Mouse (Mus musculus): ENCODE measurements around the gene Dpysl5. TPM values are rescaled to one million over a fixed set of nuclear protein-coding genes. Genes with fewer than 3 reads are reported as not detected.
A peak's percentile ranks its signal among the peaks of the same experiment; 100 is the strongest.
"Not testable (repeated sequence)": the region's sequence is repeated elsewhere in the genome, so short reads cannot be mapped to it uniquely, and the experiment has no call there.

Dpysl5 gene
- polyA plus RNA-seq, 1 experiment, result 18.9 TPM

GRCm38 (mm10) chr5:30674001-30674400, 37.4 kb upstream of the Dpysl5 start:
- H3K4me3 ChIP-seq (ENCODE audit: insufficient read depth, low read length), result no peak overlapping the region
- no peak overlapping the region for H3K27ac ChIP-seq (ENCODE audit: insufficient read depth, low read length)
- no peaks in the 10 kb centered on the region for H3K4me1 ChIP-seq (ENCODE audit: control insufficient read depth, insufficient read depth, low read length)
- TF ChIP-seq CTCF (IDR thresholded peaks at IDR 0.05; ENCODE audit: extremely low read depth, insufficient read depth, low read length) (no peak), POLR2A (IDR thresholded peaks at IDR 0.05; ENCODE audit: extremely low read depth, insufficient read depth, low read length) (no peak)

DNA sequence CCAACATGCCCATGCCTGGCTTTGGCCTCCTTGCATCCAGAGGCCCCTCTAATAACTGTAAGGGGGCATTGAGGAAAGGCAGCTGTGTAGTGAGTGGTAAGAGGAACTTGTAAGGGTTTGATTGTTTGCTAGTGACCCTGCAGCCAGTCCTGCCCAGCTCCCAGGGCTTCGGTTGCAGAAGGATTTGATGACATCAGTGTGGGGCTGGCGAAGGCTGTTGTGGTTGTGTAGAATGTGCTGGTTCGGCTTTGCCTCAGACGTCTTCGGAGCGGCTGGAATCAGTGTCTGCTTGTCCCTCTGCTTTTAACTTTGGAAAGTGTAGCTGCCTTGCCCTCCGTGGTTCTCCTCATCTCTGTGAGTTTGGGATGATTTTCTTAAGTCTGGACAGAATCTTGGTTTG, 34.6 kb upstream of the Dpysl5 start:
- no peak overlapping the region for H3K4me3 ChIP-seq (ENCODE audit: insufficient read depth, low read length)
- no peak overlapping the region for H3K27ac ChIP-seq (ENCODE audit: insufficient read depth, low read length)
- TF ChIP-seq CTCF (IDR thresholded peaks at IDR 0.05; ENCODE audit: extremely low read depth, insufficient read depth, low read length) (no peak), POLR2A (IDR thresholded peaks at IDR 0.05; ENCODE audit: extremely low read depth, insufficient read depth, low read length) (no peak)
- H3K4me1 ChIP-seq (ENCODE audit: control insufficient read depth, insufficient read depth, low read length), result no peaks in the 10 kb centered on the region

DNA sequence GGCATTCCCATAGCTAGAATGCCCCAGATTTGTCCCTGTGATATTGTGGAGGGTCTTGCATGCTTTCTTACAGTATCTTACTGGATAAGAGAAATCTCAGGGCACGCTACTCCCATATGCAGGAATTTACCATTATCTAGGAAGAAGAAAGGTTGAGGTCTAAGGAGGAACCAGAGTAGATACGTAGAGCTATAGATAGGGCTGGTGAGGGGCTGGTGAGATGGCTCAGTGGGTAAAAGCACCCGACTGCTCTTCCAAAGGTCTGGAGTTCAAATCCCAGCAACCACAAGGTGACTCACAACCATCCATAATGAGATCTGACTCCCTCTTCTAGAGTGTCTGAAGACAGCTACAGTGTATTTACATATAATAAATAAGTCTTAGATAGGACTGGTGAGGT, 33.3 kb upstream of the Dpysl5 start:
- H3K4me3 ChIP-seq (ENCODE audit: insufficient read depth, low read length); H3K4me1 ChIP-seq (ENCODE audit: control insufficient read depth, insufficient read depth, low read length); H3K27ac ChIP-seq (ENCODE audit: insufficient read depth, low read length): not testable (repeated sequence)

- Histone ChIP-seq H3K27ac (ENCODE audit: insufficient read depth, low read length) (no peak overlapping the region), H3K4me3 (ENCODE audit: insufficient read depth, low read length) (no peak overlapping the region), H3K4me1 (ENCODE audit: control insufficient read depth, insufficient read depth, low read length) (no peaks in the 10 kb centered on the region)
- no peak for TF ChIP-seq POLR2A (IDR thresholded peaks at IDR 0.05; ENCODE audit: extremely low read depth, insufficient read depth, low read length)
- no peak for TF ChIP-seq CTCF (IDR thresholded peaks at IDR 0.05; ENCODE audit: extremely low read depth, insufficient read depth, low read length)
Observed at GRCm38 (mm10) chr5:30678722-30679296, 32.6 kb upstream of the Dpysl5 start.

DNA sequence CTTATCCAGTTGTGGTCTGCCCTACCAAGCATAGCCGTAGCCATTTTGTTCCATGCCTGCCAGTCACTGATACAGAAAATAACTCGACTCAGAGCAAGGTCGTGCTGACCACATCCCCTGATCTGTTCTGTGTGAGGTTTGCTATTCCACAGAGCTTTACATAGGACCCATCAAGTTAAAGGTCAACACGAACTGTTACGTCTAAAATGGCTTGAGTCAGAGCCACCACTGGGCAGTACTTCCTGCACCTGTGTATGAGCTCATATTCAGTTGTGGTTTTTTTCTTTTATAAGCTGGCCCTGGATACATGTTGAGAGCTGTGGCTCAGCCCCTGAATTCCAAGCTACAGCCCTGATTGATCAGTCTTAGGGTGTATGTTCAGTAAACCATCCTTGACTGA, 31.8 kb upstream of the Dpysl5 start:
- H3K4me1 ChIP-seq (ENCODE audit: control insufficient read depth, insufficient read depth, low read length), result no peaks in the 10 kb centered on the region
- H3K27ac ChIP-seq (ENCODE audit: insufficient read depth, low read length), result no peak overlapping the region
- TF ChIP-seq CTCF (IDR thresholded peaks at IDR 0.05; ENCODE audit: extremely low read depth, insufficient read depth, low read length), result no peak
- TF ChIP-seq POLR2A (IDR thresholded peaks at IDR 0.05; ENCODE audit: extremely low read depth, insufficient read depth, low read length), result no peak
- H3K4me3 ChIP-seq (ENCODE audit: insufficient read depth, low read length), result no peak overlapping the region

DNA sequence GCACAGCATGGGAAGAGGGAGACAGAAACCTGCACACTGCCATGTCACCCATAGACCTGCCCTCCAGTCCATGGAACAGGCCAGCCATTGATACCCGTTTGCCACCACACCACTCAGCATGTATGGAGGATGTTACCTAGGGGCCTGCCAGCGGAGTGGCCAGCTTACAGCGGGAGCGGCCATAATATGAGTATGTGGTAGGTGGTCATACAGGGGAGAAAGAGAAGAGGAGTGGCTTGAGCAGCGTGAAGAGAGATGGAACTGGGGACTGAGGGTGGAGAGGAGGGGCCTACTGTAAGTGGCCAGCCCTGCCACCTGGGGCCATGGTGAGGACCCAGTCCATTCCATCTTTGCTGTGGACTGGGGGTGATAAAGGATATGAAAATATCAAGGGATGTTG, 29.4 kb upstream of the Dpysl5 start:
- TF ChIP-seq CTCF (IDR thresholded peaks at IDR 0.05; ENCODE audit: extremely low read depth, insufficient read depth, low read length) (no peak), POLR2A (IDR thresholded peaks at IDR 0.05; ENCODE audit: extremely low read depth, insufficient read depth, low read length) (no peak)
- no peaks in the 10 kb centered on the region for H3K4me1 ChIP-seq (ENCODE audit: control insufficient read depth, insufficient read depth, low read length)
- no peak overlapping the region for H3K4me3 ChIP-seq (ENCODE audit: insufficient read depth, low read length)
- H3K27ac ChIP-seq (ENCODE audit: insufficient read depth, low read length), result no peak overlapping the region

- TF ChIP-seq POLR2A (IDR thresholded peaks at IDR 0.05; ENCODE audit: extremely low read depth, insufficient read depth, low read length) (no peak), CTCF (IDR thresholded peaks at IDR 0.05; ENCODE audit: extremely low read depth, insufficient read depth, low read length) (no peak)
- H3K27ac ChIP-seq (ENCODE audit: insufficient read depth, low read length), result no peak overlapping the region
Observed at GRCm38 (mm10) chr5:30682967-30683600, 28.3 kb upstream of the Dpysl5 start.

DNA sequence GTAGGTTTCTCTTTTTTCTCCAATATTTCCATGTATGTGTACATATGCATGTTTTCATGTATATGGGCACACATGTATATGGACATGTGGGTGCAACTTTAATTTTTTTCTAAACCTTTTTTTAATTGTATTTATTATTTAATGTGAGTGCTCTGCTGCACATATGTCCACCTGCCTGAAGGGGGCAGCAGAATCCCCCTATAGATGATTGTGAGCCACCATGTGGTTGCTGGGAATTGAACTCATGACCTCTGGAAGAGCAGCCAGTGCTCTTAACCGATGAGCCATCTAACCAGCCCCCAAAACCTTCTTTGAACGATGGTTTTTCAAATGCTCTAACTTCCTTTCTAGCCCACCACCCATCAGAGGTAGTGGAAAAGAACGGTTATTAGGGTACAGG, 27.4 kb upstream of the Dpysl5 start:
- no peaks in the 10 kb centered on the region for H3K4me1 ChIP-seq (ENCODE audit: control insufficient read depth, insufficient read depth, low read length)
- H3K27ac ChIP-seq (ENCODE audit: insufficient read depth, low read length), result no peak overlapping the region
- no peak overlapping the region for H3K4me3 ChIP-seq (ENCODE audit: insufficient read depth, low read length)
- TF ChIP-seq POLR2A (IDR thresholded peaks at IDR 0.05; ENCODE audit: extremely low read depth, insufficient read depth, low read length) (no peak), CTCF (IDR thresholded peaks at IDR 0.05; ENCODE audit: extremely low read depth, insufficient read depth, low read length) (no peak)

More at GRCm38 (mm10) chr5:30682967-30683600, 28.3 kb upstream of the Dpysl5 start:
- no peak overlapping the region for H3K4me3 ChIP-seq (ENCODE audit: insufficient read depth, low read length)
- H3K4me1 ChIP-seq (ENCODE audit: control insufficient read depth, insufficient read depth, low read length), result no peaks in the 10 kb centered on the region

GRCm38 (mm10) chr5:30686781-30687180, 24.6 kb upstream of the Dpysl5 start:
- TF ChIP-seq CTCF (IDR thresholded peaks at IDR 0.05; ENCODE audit: extremely low read depth, insufficient read depth, low read length) (peak; percentile 79), POLR2A (IDR thresholded peaks at IDR 0.05; ENCODE audit: extremely low read depth, insufficient read depth, low read length) (no peak)
- no peak overlapping the region for H3K4me3 ChIP-seq (ENCODE audit: insufficient read depth, low read length)
- no peak overlapping the region for H3K27ac ChIP-seq (ENCODE audit: insufficient read depth, low read length)
- H3K4me1 ChIP-seq (ENCODE audit: control insufficient read depth, insufficient read depth, low read length), result no peaks in the 10 kb centered on the region

- H3K4me3 ChIP-seq (ENCODE audit: insufficient read depth, low read length), result no peak overlapping the region
- TF ChIP-seq CTCF (IDR thresholded peaks at IDR 0.05; ENCODE audit: extremely low read depth, insufficient read depth, low read length) (no peak), POLR2A (IDR thresholded peaks at IDR 0.05; ENCODE audit: extremely low read depth, insufficient read depth, low read length) (no peak)
- H3K4me1 ChIP-seq (ENCODE audit: control insufficient read depth, insufficient read depth, low read length), result no peaks in the 10 kb centered on the region
- H3K27ac ChIP-seq (ENCODE audit: insufficient read depth, low read length), result no peak overlapping the region
Observed at GRCm38 (mm10) chr5:30700361-30701000, 10.9 kb upstream of the Dpysl5 start.

DNA sequence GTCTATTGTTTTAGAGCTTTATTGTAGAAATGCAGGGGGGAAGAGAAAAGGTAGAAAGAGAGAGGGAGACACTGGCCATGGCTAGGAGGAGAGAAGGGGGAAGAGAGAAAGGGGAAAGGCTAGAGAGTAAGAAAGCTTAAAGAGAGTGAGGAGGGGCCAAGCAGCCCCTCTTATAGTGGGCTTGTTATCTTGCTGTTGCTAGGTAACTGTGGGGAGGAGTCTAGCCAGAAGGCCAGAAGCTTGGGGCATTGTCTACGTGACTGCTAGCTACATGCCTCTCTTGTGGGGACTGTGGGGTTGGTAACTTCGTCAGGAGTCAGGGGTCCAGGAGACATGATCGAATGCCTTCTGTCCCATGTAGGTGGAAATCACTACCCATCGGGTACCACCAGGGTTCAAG, 10.0 kb upstream of the Dpysl5 start:
- not testable (repeated sequence) for H3K4me3 ChIP-seq (ENCODE audit: insufficient read depth, low read length); H3K4me1 ChIP-seq (ENCODE audit: control insufficient read depth, insufficient read depth, low read length); H3K27ac ChIP-seq (ENCODE audit: insufficient read depth, low read length)
